Mouse (Mus musculus) forebrain, postnatal 0 days (tissue): ENCODE data around the gene Dpp6. TPM values are rescaled to one million over a fixed set of nuclear protein-coding genes. Genes with fewer than 3 reads are reported as not detected.

Source experiments
- ATAC-seq: fragments of 200-750 bp; cut with Nextera tagmentation; 2 replicates; pipeline ENCODE4 v1.8.0; 2017; ENCODE audit warnings: mild to moderate bottlenecking, moderate library complexity
- DNase-seq: peaks from one replicate; pipeline ENCODE4 v3.0.0-alpha.2; 2015
- H3K27ac ChIP-seq: fragments of 300-500 bp; sonication (generic); 2 replicates; pipeline ENCODE4 v1.5.1; 2014; ENCODE audit warnings: low read depth, mild to moderate bottlenecking, antibody characterized with exemption, low read length, moderate library complexity, mixed read lengths
- H3K27me3 ChIP-seq: fragments of 300-500 bp; sonication (generic); 2 replicates; pipeline ENCODE4 v1.6.1; 2014; ENCODE audit warnings: mild to moderate bottlenecking, low read length, mixed read lengths; ENCODE audit not compliant: insufficient read depth
- H3K36me3 ChIP-seq: fragments of 300-500 bp; sonication (generic); 2 replicates; pipeline ENCODE4 v1.6.1; 2014; ENCODE audit warnings: mild to moderate bottlenecking, moderate library complexity; ENCODE audit not compliant: insufficient read depth
- H3K4me1 ChIP-seq: fragments of 300-500 bp; sonication (generic); 2 replicates; pipeline ENCODE4 v1.6.1; 2014; ENCODE audit warnings: antibody characterized with exemption; ENCODE audit not compliant: insufficient read depth
- H3K4me2 ChIP-seq: fragments of 300-500 bp; sonication (generic); 2 replicates; pipeline ENCODE4 v1.6.1; 2014; ENCODE audit warnings: low read depth, mild to moderate bottlenecking, moderate library complexity
- H3K4me3 ChIP-seq: fragments of 300-500 bp; sonication (generic); 2 replicates; pipeline ENCODE4 v1.5.1; 2014; ENCODE audit warnings: low read depth, low read length, mixed read lengths
- H3K9ac ChIP-seq: fragments of 300-500 bp; sonication (generic); 2 replicates; pipeline ENCODE4 v1.6.1; 2014; ENCODE audit warnings: mild to moderate bottlenecking
- H3K9me3 ChIP-seq: fragments of 300-500 bp; sonication (generic); 2 replicates; pipeline ENCODE4 v1.6.1; 2016; ENCODE audit warnings: low read length
- CTCF ChIP-seq: sonication (generic); IDR thresholded peaks from 2 replicates; pipeline ENCODE4 v1.5.1; 2016; ENCODE audit warnings: antibody characterized with exemption, control low read depth, low read depth
- WGBS: fragments of 180-500 bp; shearing (Covaris S2); extraction: QIAGEN DNeasy Blood & Tissue Kit; methylation state at CpG from one replicate; pipeline ENCODE4 v1.1.7; 2014; 5-methylcytosine and 5-hydroxymethylcytosine counted together
- polyA plus RNA-seq: library from polyadenylated mRNA; unstranded; fragments of >200 nt; fragmentation: Nextera tagmentation; extraction: Ambion mirVana; gene quantifications from 2 replicates; pipeline ENCODE4 v1.2.1, GENCODE M21; 2015
- total RNA-seq: library from RNA; depleted of rRNA; stranded (reverse); fragments of >200 nt; gene quantifications from 2 replicates; pipeline ENCODE4 v1.2.3, GENCODE M21; 2014

The Dpp6 gene
- total and polyA plus RNA-seq, 2 experiments from 2014 or later, result 58.4 to 116 TPM

- no peaks in the 10 kb centered on the region for H3K9me3 ChIP-seq
- ATAC-seq (no peak), DNase-seq (no peak)
- no peak overlapping the region for H3K4me2 ChIP-seq
- H3K4me3 ChIP-seq, result no peak overlapping the region
- TF ChIP-seq CTCF, result no peak
- no peak overlapping the region for H3K9ac ChIP-seq
- H3K27ac ChIP-seq, result no peak overlapping the region
- 96% methylated on average over 1 of the region's 1 CpGs for WGBS
- peaks cover 45% of the 10 kb centered on the region for H3K36me3 ChIP-seq
- H3K4me1 ChIP-seq, result no peaks in the 10 kb centered on the region
- no peaks in the 10 kb centered on the region for H3K27me3 ChIP-seq
Observed at GRCm38 (mm10) chr5:27744944-27745343, 927.9 kb downstream of the Dpp6 start.

DNA sequence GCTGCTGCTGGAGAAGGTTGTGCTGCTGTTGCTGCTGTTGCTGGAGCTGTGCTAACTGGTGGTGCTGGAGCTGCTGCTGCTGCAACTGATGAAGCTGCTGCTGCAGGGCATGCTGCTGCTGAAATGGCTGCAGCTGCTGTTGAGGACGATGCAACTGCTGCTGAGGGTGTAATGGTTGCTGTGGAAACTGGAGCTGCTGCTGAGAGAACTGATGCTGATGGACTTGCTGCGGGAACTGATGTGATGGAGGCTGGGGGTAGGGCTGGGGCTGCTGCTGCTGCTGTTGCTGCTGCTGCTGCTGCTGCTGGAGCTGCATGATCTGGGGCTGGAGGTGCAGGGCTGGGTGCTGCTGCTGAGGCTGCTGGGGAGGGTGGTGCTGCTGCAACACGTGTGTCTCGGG lies 948.8 kb downstream of the Dpp6 start:
- ATAC-seq, result peak; percentile 34
- DNase-seq, result no peak
- Histone ChIP-seq H3K4me3 (no peak overlapping the region), H3K4me1 (no peaks in the 10 kb centered on the region), H3K27me3 (no peaks in the 10 kb centered on the region), H3K27ac (no peak overlapping the region), H3K4me2 (no peak overlapping the region), H3K9ac (no peak overlapping the region), H3K9me3 (no peaks in the 10 kb centered on the region), H3K36me3 (peaks cover 57% of the 10 kb centered on the region)
- TF ChIP-seq CTCF, result no peak
- WGBS, result 66% methylated on average over 4 of the region's 4 CpGs

DNA sequence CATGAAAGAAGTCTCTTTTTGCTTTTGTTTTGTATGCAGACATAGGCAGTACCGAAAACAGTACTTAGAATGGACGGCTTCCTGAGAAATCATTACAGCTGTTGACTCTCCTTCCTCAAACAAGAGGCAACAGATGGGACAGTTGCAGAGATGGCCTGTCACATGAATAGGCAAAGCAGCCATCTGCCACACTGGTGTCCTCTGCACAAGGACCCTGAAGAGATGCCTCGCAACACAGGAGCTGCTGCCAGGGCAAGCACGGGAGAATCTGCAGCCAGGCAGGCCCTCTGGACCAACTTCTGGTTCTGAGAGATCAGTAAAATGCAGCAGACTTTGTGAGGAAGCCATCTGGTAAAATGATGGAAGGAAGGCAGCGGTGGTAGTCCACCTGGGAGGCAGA lies 950.9 kb downstream of the Dpp6 start:
- no peak overlapping the region for H3K4me2 ChIP-seq
- no peak overlapping the region for H3K27ac ChIP-seq
- WGBS, result 65% methylated on average over 5 of the region's 5 CpGs
- no peaks in the 10 kb centered on the region for H3K9me3 ChIP-seq
- peaks cover 59% of the 10 kb centered on the region for H3K36me3 ChIP-seq
- ATAC-seq, result no peak
- no peaks in the 10 kb centered on the region for H3K4me1 ChIP-seq
- no peak overlapping the region for H3K9ac ChIP-seq
- DNase-seq, result no peak
- no peak overlapping the region for H3K4me3 ChIP-seq
- no peaks in the 10 kb centered on the region for H3K27me3 ChIP-seq
- TF ChIP-seq CTCF, result no peak
